Mouse (Mus musculus) lung, adult 2 months (tissue): ENCODE data around the gene Vmn2r101.

Experiments used
- CTCF ChIP-seq: fragments of 200-500 bp; IDR thresholded peaks from 2 replicates; pipeline ENCODE4 v1.5.1; 2011; ENCODE audit warnings: mild to moderate bottlenecking, low read length, control low read depth; ENCODE audit not compliant: insufficient read depth
- POLR2A ChIP-seq: fragments of 200-500 bp; IDR thresholded peaks from 2 replicates; pipeline ENCODE4 v1.6.1; 2011; ENCODE audit warnings: low read depth, mild to moderate bottlenecking, control low read depth, low read length, borderline replicate concordance; ENCODE audit errors: extremely low read depth

DNA sequence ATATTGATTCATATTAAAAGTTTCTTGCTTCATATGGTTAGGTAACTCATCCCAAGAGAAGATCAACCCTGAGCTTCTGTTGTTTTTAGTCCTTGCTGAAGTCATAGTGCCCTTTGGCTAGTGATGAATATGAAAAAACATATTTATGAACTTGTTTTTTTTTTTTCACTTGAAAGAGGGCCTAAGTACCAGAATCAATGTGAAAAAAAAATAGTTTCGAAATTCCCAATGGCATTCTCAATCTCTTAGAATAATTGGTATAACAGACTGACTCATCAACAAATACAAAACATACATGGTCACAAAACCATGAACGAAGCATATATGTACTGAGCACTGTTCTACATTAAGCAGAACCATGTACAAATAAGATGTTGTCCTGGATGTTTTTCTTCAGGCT, 83.0 kb downstream of the Vmn2r101 start, which contains the start of gene Vmn2r102:
- TF ChIP-seq CTCF (no peak), POLR2A (no peak)
